Mouse (Mus musculus): ENCODE results near the gene Homer2.

- no peak for TF ChIP-seq CTCF (IDR thresholded peaks at IDR 0.05; ENCODE audit: control insufficient read depth, insufficient read depth, insufficient read length)
- TF ChIP-seq USF1 (IDR thresholded peaks at IDR 0.05; ENCODE audit: low read depth) = no peak
- no peak for TF ChIP-seq MYOD1 (IDR thresholded peaks at IDR 0.05; ENCODE audit: control insufficient read depth, insufficient read length, low read depth)
- TF ChIP-seq MAX (IDR thresholded peaks at IDR 0.05) = no peak
- TF ChIP-seq MYOG (IDR thresholded peaks at IDR 0.05; ENCODE audit: control insufficient read depth, extremely low read depth, insufficient read length) = no peak
- TF ChIP-seq CEBPB (IDR thresholded peaks at IDR 0.05; ENCODE audit: low read depth) = no peak
Measured at GRCm38 (mm10) chr7:81649270-81649669, 58.1 kb downstream of the Homer2 start.
